Comparison of ENCODE assay signal across 26 mouse cellular contexts in the genomic region with DNA sequence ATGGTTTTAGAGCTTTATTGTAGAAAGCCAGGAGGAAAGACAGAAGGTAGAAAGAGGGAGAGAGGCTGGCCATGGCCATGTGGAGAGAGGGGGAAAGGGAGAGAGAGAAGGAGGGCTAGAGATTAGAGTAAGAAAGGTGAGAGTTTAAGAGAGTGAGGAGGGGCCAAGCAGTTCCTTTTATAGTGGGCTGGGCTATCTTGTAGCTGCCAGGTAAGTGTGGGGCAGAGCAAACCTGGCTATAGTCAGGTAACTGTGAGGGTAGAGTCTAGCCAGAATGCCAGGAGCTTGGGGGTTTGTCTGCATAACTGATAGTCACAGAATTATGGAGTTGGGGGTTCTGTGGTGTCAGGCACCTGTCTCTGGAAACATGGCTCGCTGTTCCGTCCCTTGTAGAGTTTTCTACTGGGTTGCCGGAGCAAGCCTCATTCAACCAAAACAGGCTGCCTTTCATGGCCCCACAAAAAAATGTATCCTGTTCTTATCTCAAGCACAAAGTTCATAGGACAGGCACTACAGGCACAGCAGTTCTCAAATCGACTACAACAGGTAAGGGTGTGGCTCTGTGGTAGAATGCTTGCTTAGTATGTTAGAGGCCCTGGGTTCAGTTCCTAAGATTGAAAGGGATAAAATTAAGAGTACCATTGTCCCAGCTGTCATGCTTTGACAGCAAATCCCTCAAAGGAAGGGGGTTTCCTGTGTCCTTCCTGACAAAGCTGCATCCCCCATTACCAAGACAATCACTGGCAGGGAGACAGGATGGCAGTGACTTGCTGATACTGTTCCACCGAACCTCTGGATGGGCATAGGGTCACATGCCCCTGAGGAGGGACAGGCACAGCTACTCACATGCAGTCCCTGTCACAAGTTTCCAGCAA. TPM values are rescaled to one million over a fixed set of nuclear protein-coding genes. Genes with fewer than 3 reads are reported as not detected.
DNase-seq lines count a peak whose midpoint lies in the region; ATAC-seq lines count a peak whose summit lies in the region.
"Had no signal": no experiment of that assay in that cellular context is flagged by ENCODE, and none has a peak within 500 bp of the region (broad histone marks: within the 10 kb centered on the region; RNA-seq: fewer than 3 reads in every experiment).

No protein-coding gene starts in this region.

- H3K4me1 ChIP-seq in megakaryocyte, embryonic 14.5 days: peaks cover 10% of the 10 kb centered on the region
- 0 out of 2 replicates have a peak, but pooled peaks cover 5% of the 10 kb centered on the region for H3K4me1 ChIP-seq in lung, embryonic 15.5 days
- no peaks in the 10 kb centered on the region for H3K4me1 ChIP-seq in stomach, embryonic 16.5 days (ENCODE audit: control insufficient read depth, insufficient read depth, low read length)
- H3K4me1 ChIP-seq: limb, embryonic 12.5 days; midbrain, embryonic 13.5 days; neural tube, embryonic 13.5 days had no signal

- no peak overlapping the region for H3K4me2 ChIP-seq in lung, embryonic 15.5 days
- no peak overlapping the region for H3K4me2 ChIP-seq in stomach, embryonic 16.5 days (ENCODE audit: low read depth, low read length)
- H3K4me2 ChIP-seq: heart, embryonic 11.5 days; hindbrain, embryonic 14.5 days; limb, embryonic 12.5 days; midbrain, embryonic 13.5 days; neural tube, embryonic 13.5 days had no signal

- peaks cover 6% of the 10 kb centered on the region for H3K27me3 ChIP-seq in megakaryocyte, embryonic 14.5 days (replicated peaks)
- H3K27me3 ChIP-seq in lung, embryonic 15.5 days: no peaks in the 10 kb centered on the region
- H3K27me3 ChIP-seq in stomach, embryonic 16.5 days (ENCODE audit: control insufficient read depth, insufficient read depth, low read length): no peaks in the 10 kb centered on the region
- H3K27me3 ChIP-seq: limb, embryonic 12.5 days; midbrain, embryonic 13.5 days; neural tube, embryonic 13.5 days had no signal

- no peak overlapping the region for H3K9ac ChIP-seq in lung, embryonic 15.5 days
- no peak overlapping the region for H3K9ac ChIP-seq in stomach, embryonic 16.5 days (ENCODE audit: low read length)
- H3K9ac ChIP-seq: hindbrain, embryonic 14.5 days; limb, embryonic 12.5 days; midbrain, embryonic 13.5 days; neural tube, embryonic 13.5 days had no signal

- peaks cover 60% of the 10 kb centered on the region for H3K9me3 ChIP-seq in megakaryocyte, embryonic 14.5 days
- H3K9me3 ChIP-seq in lung, embryonic 15.5 days: no peaks in the 10 kb centered on the region; the same call in 1 of the 2 replicates
- H3K9me3 ChIP-seq in stomach, embryonic 16.5 days (replicated peaks; ENCODE audit: control insufficient read depth, low read length): no peaks in the 10 kb centered on the region

- H3K4me3 ChIP-seq in megakaryocyte, embryonic 14.5 days (replicated peaks): peak overlapping the region; percentile 59
- H3K4me3 ChIP-seq in lung, embryonic 15.5 days: no peak overlapping the region
- H3K4me3 ChIP-seq in stomach, embryonic 16.5 days (replicated peaks; ENCODE audit: low read length): no peak overlapping the region
- H3K4me3 ChIP-seq: erythroblast, embryonic 14.5 days; limb, embryonic 12.5 days; midbrain, embryonic 13.5 days; neural tube, embryonic 13.5 days had no signal

- no peak overlapping the region for H3K27ac ChIP-seq in lung, embryonic 15.5 days
- H3K27ac ChIP-seq in stomach, embryonic 16.5 days (ENCODE audit: low read length): peak overlapping the region; percentile 14
- H3K27ac ChIP-seq: hindbrain, embryonic 14.5 days; kidney, postnatal 0 days; limb, embryonic 12.5 days; midbrain, embryonic 13.5 days; neural tube, embryonic 13.5 days had no signal

- H3K36me3 ChIP-seq in megakaryocyte, embryonic 14.5 days (replicated peaks; ENCODE audit: low read length): no peaks in the 10 kb centered on the region
- no peaks in the 10 kb centered on the region for H3K36me3 ChIP-seq in lung, embryonic 15.5 days
- H3K36me3 ChIP-seq in stomach, embryonic 16.5 days (ENCODE audit: control insufficient read depth, insufficient read depth, low read length): no peaks in the 10 kb centered on the region
- H3K36me3 ChIP-seq: limb, embryonic 12.5 days; midbrain, embryonic 13.5 days; neural tube, embryonic 13.5 days had no signal

- DNase-seq in lung, postnatal 25 days (ENCODE audit: low spot score): peak; percentile 44
- no peak for DNase-seq in gastrocnemius, adult 8-10 months (ENCODE audit: low spot score in 2 of 2)
- no peak for DNase-seq in frontal cortex, postnatal 25 days (ENCODE audit: low spot score in 2 of 2)
- no peak for DNase-seq in heart, postnatal 14 days
- DNase-seq: adrenal gland, postnatal 25 days; cerebellum, adult 11-12 months; cerebellum, postnatal 14 days; gastrocnemius, postnatal 14 days; kidney, adult 8-10 months; layer of hippocampus, adult 9-11 months had no signal

- 74% methylated on average over 5 of the region's 5 CpGs for WGBS in lung, embryonic 15.5 days
- 69% methylated on average over 5 of the region's 5 CpGs for WGBS in stomach, embryonic 16.5 days

- ATAC-seq in megakaryocyte, adult 5-6 weeks (ENCODE audit: poor library complexity, severe bottlenecking): no peak
- 0 out of 2 replicates have a peak, but pooled peaks have one; percentile 19 for ATAC-seq in lung, embryonic 15.5 days (ENCODE audit: borderline replicate concordance, extremely low read depth, low FRiP score, low TSS enrichment)
- ATAC-seq in stomach, embryonic 16.5 days (ENCODE audit: insufficient read depth, low FRiP score): peak; percentile 75; the same call in 1 of the 2 replicates
- ATAC-seq: CD4-positive, CD25-positive, alpha-beta regulatory T cell, adult 4 months; forebrain, embryonic 16.5 days; midbrain, embryonic 13.5 days had no signal

- intact Hi-C loops in heart, postnatal 14 days (cut with DNase I): no loop called here

RNA-seq across cellular contexts. Expression of gene 2210016F16Rik, which starts 12.5 kb away (rescaled TPM):
- 1.1 and 3.2 TPM in 2 replicates for polyA plus RNA-seq in megakaryocyte, embryonic 14.5 days (2012; ENCODE audit: insufficient read depth, low replicate concordance)
- total RNA-seq in megakaryocyte, adult 5-6 weeks (2015): 20.8 and 21.8 TPM in 2 replicates
- total RNA-seq in megakaryocyte, adult 5-6 weeks (2017): 12.3 and 12.6 TPM in 2 replicates
- polyA plus RNA-seq in lung, embryonic 15.5 days (2015; fragmentation: Nextera tagmentation; extraction: Ambion mirVana): 33.2 and 35.7 TPM in 2 replicates
- 29.5 and 31.4 TPM in 2 replicates for polyA plus RNA-seq in stomach, embryonic 16.5 days (2015; fragmentation: Nextera tagmentation; extraction: Ambion mirVana)
- 1 to 10 TPM; 6.3 to 7.7 (median 7.3) TPM for total RNA-seq in gastrocnemius, adult 8-10 months (2022)
- 10 to 100 TPM; 12.7 to 13.7 TPM for total RNA-seq in heart, postnatal 14 days (2021)

RNA-seq across cellular contexts. Expression of gene Kif27, which starts 13.6 kb away (rescaled TPM):
- not detected in 2 replicates for polyA plus RNA-seq in megakaryocyte, embryonic 14.5 days (2012; ENCODE audit: insufficient read depth, low replicate concordance)
- total RNA-seq in megakaryocyte, adult 5-6 weeks (2015): not detected in 2 replicates
- total RNA-seq in megakaryocyte, adult 5-6 weeks (2017): not detected in 2 replicates
- polyA plus RNA-seq in lung, embryonic 15.5 days (2015; fragmentation: Nextera tagmentation; extraction: Ambion mirVana): 0.75 and 0.91 TPM in 2 replicates
- 0.42 and 0.45 TPM in 2 replicates for polyA plus RNA-seq in stomach, embryonic 16.5 days (2015; fragmentation: Nextera tagmentation; extraction: Ambion mirVana)
- total RNA-seq in gastrocnemius, adult 8-10 months (2022): under 1 TPM in 2 of 4 experiments, not detected in 2; 0.05 to 0.15 TPM
- under 1 TPM; 0.10 to 0.24 TPM for total RNA-seq in heart, postnatal 14 days (2021)
- total RNA-seq: granulocyte monocyte progenitor cell, adult 5-6 weeks; hematopoietic stem cell, adult 5-6 weeks had no signal
- polyA plus RNA-seq: CD4-positive, CD25-positive, alpha-beta regulatory T cell, adult 4 months; liver, adult 2 months had no signal

RNA-seq across cellular contexts. Expression of gene Rmi1, which starts 29.5 kb away (rescaled TPM):
- 0.42 and 2.8 TPM in 2 replicates for polyA plus RNA-seq in megakaryocyte, embryonic 14.5 days (2012; ENCODE audit: insufficient read depth, low replicate concordance)
- total RNA-seq in megakaryocyte, adult 5-6 weeks (2015): 40.6 and 46.0 TPM in 2 replicates
- 23.6 and 25.5 TPM in 2 replicates for total RNA-seq in megakaryocyte, adult 5-6 weeks (2017)
- 26.3 and 29.7 TPM in 2 replicates for polyA plus RNA-seq in lung, embryonic 15.5 days (2015; fragmentation: Nextera tagmentation; extraction: Ambion mirVana)
- 22.2 and 25.1 TPM in 2 replicates for polyA plus RNA-seq in stomach, embryonic 16.5 days (2015; fragmentation: Nextera tagmentation; extraction: Ambion mirVana)
- 1 to 10 TPM; 5.7 to 7.8 (median 6.4) TPM for total RNA-seq in gastrocnemius, adult 8-10 months (2022)
- 1 to 10 TPM; 9.5 to 9.6 TPM for total RNA-seq in heart, postnatal 14 days (2021)

RNA-seq across cellular contexts. Expression of gene Hnrnpk, which starts 30.6 kb away (rescaled TPM):
- 91.3 and 488 TPM in 2 replicates for polyA plus RNA-seq in megakaryocyte, embryonic 14.5 days (2012; ENCODE audit: insufficient read depth, low replicate concordance)
- total RNA-seq in megakaryocyte, adult 5-6 weeks (2015): 665 and 701 TPM in 2 replicates
- 1,381 and 1,571 TPM in 2 replicates for total RNA-seq in megakaryocyte, adult 5-6 weeks (2017)
- 1,649 and 1,683 TPM in 2 replicates for polyA plus RNA-seq in lung, embryonic 15.5 days (2015; fragmentation: Nextera tagmentation; extraction: Ambion mirVana)
- polyA plus RNA-seq in stomach, embryonic 16.5 days (2015; fragmentation: Nextera tagmentation; extraction: Ambion mirVana): 1,360 and 1,372 TPM in 2 replicates
- 100 to 1,000 TPM; 203 to 256 (median 231) TPM for total RNA-seq in gastrocnemius, adult 8-10 months (2022)
- 100 to 1,000 TPM; 547 to 571 TPM for total RNA-seq in heart, postnatal 14 days (2021)
